Mouse (Mus musculus): ENCODE measurements around the gene Man1c1.

DNA sequence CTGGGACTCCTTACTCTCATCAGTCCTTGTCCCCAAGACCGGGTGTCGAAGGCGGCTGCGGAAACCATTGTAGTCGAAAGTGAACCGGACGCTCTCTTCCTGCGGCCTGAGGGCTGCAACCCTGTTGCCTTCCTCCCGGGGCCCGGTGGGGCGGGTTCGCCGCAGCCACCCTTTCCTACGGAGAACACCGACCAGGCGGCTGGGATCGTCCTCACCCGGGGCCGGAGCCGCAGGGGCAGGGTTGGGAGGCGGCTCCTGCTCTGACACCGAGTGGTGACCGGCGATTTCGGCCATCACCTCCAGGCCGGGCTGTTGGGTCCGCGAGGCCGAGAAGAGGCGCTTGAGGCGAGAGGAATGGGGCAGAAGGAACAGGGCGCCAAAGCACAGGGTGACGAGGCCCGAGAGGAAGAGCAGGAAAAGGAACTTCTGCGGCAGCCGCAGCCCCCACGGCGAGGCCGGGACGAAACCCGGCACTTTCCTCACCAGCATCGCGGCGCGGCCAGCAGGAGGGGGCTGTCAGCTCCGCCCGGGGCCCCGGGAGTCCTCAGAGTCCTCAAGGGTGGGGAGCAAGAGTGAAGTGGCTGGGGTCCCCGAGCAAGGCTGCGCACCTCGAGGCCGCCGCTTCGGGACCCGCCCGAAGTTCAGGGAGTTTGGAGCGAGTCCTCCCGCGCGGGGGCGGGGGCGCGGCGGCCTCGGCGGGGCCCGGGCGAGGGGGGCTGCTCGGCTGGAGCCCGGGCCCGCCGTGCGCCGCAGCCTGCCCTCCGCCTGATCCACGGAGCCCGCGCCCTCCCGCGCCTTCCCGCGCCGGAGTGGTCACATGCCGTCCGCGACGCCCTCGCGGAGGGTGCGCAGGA lies 882 bp downstream of the Man1c1 start:
- TF ChIP-seq CTCF (IDR thresholded peaks at IDR 0.05; ENCODE audit: extremely low read depth, insufficient read depth, insufficient read length, insufficient replicate concordance): no peak
- no peak for TF ChIP-seq POLR2A (IDR thresholded peaks at IDR 0.05; ENCODE audit: low read depth, low read length)

Data from spleen, adult 2 months (tissue).